Mouse (Mus musculus) retina, postnatal 1 day (tissue): ENCODE data around the gene Arhgef39.
"Not testable (repeated sequence)": the region's sequence is repeated elsewhere in the genome, so short reads cannot be mapped to it uniquely, and the experiment has no call there.

Experiments
- DNase-seq: peaks from one replicate; pipeline ENCODE4 v3.0.0-alpha.2; 2012

Arhgef39 gene

DNA sequence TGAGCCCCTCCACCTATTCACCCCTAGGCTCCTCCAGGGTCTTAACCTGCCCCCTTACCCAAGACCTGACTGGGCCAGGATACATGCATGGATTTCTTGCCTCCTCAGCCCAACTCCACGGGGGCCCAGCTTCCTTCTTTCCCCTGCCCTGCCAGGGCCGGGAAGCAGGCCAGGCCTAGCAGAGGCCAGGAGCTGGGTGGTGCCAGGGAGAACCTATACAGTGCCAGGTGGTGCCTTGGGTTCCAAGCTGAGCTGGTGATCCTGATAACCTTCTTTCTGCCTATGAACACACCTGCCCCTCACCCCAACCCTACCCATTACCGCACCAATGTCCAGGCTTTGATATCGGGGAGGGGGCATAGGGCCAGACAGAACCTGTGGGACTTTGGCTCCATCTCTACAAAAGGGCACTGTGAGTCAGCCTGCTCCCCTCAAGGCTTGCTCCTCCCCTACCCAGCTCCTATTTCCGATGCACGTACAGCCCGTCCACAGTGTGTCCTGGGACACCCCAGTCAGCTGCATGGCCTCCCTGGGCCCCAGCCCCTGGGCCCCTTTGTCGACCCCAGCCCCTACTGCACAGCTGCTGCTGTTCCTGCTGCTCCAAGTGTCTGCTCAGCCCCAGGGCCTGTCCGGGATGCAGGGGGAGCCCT is 7.2 kb upstream of the Arhgef39 start, which contains the start of gene Car9:
Gene Car9, plus strand, starts transcription at position 431 of the 650 bp plus-strand sequence.
- DNase-seq = no peak

DNA sequence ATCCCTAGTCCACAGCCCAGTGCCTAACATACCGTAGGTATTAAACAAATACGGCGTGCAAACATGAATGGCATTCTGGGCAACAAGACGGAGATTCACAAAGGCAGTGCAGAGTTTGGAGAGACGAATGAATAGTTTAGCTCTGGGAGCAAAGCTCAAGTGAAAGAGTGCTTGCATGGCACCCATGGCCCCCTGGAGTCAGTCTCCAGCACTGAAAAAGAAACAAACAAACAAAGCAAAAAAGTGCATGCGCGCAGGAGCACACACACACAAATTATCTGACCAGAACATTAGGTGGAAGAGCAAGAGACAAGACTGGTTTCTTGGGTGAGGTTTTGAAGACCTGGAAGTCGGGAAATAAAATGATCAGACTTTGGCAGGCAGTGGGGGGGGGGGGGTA is 6.6 kb upstream of the Arhgef39 start:
- DNase-seq = no peak

DNA sequence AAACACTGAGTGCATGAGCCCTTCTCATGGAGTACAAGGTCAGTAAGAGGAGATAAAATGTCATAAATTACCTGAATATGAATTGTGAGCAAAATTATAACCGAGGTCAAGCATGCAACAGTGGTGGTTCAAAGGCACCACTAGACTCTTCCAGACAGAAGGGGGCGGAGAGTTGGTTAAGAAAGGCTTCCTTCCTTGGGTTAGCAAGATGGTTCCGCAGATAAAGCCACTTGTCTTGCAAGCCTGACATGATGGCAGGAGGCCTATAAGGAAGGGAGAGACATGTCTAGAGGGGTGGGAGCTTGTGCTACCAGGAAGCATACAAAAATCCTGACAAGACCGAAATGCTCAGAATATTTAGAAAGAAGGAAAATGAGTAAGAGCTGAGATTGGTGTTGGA is 4.8 kb upstream of the Arhgef39 start:
- DNase-seq = no peak

DNA sequence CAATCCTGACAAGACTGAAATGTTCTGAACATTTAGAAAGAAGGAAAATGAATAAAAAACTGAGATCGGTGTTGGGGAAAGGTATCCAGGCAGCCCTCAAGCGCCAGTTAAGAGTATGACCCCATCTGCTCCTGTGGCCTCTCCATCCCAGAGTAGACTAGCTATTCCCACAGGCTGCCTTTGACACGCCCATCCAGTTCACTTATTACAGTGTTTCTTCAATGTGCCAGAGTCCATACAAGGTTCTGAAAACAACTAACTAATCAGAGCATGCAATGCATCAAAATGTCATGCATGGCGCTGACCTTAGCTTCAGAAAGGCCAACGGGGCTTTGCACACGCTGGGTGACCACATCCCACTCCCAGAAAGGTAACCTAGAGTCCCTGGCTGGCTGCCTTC is 4.0 kb upstream of the Arhgef39 start:
- no peak for DNase-seq

DNA sequence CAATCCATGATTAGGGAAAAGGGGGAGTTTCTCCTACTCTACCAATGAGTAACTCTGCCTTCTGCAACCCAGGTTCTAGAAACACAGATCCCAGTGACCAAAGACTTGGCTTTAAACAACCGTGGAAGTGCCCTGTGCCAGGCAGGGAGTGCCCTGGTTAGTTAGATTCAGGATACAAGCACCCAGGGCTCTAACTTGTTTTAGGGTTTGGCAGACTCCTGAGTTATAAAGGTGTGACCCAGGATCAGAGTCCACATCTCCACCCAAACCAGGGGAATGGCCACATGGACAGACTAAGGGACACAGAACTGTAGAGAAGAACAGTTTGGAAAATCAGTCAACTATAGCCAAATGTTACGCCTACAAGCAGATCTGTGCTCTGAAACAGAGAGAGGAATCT is 3.5 kb upstream of the Arhgef39 start:
- no peak for DNase-seq

DNA sequence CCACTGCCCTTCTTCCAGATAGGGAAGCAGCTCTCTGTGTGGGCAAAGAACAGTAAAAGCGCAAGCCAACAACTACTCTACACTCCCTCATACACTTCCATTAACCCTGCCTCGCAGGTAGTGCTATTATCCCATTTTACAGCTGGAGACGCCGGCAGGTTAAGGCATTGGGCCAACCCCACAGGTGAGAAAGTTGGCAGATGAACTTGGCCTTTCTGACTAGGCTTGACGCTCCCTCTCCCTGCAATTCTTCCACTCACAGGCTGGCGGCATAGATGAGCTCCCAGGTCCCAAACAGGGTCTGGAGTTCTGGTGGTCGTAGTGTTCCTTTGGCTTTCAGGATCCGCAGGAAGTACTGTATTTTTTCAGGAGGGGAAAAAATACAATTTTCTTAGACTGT is 512 bp downstream of the Arhgef39 start:
- DNase-seq = peak; percentile 74

DNA sequence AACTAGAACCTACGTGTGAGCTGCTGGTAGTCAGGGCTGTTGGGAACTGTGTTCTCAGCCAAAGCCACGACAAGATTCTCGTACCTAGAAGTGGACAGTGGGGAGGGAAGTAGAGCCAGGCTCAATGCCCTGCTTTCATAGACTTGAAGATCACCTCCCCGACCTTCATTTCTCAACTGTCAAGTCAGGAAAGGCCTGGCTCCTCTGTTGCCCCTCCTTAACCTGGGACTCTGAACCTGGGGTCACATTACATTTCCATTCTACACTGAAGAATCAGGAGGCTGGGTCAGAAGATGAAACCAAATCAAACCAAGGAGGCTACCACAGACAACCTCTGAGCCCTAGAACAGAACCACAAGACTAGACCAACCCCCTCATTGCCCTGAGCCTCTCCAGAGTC is 1.5 kb downstream of the Arhgef39 start:
- no peak for DNase-seq

DNA sequence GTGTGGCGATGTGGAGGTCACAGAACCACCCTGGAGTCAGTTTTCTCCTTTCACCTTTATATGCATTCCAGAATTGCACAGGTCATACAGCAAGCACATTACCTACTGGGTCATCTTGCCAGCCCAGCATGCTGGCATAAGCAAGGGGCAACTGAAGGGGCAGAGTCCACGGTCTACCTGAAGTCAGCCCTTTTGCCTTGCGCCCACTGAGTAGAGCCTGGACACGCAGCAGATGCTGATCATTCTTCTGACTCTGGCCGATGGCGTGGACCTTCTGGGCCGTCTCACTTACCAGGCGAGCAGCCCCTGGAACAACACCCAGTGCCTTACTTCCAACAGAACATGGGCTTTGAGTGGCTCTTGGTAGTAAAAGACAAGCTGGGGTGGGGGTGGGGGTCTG is 2.1 kb downstream of the Arhgef39 start:
- no peak for DNase-seq

DNA sequence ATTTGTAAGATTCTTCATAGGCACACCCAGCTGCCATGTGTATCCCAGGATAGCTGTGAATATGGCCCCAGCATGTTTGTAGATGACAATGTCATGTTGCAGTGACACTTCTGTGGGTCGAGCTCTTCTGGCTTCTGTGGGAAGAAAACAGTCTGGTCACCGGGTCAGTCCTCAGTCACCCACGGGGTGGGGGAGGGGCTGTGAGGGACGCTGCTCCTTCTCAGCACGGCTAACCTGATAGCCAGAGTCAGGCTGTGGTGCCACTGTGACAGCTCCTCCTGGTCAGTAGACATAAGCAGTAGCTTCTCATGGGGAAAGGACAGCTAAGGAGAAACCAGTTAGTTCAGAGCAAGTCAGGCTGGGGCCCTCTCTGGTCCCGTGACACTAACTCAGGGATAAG is 2.9 kb downstream of the Arhgef39 start:
- no peak for DNase-seq

DNA sequence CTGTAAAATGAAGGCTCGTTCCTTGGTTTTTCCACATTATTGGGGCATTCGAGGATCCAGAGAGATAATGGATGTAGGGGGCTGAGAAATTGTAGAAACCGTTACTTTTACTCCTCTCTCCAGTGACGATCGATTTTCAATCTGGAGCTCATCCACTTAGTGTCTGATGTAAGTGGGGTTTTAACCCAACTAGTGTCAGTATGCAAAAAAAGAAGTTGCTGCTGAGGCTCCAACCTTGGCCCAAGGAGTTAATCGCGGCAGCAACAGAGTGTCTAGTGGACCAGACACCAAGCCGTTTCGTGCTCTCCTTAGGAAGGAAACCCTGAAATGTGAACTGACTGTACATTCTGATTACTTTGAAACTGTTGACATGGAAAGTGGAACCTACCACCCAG is 5.7 kb downstream of the Arhgef39 start:
- DNase-seq = peak; percentile 39

DNA sequence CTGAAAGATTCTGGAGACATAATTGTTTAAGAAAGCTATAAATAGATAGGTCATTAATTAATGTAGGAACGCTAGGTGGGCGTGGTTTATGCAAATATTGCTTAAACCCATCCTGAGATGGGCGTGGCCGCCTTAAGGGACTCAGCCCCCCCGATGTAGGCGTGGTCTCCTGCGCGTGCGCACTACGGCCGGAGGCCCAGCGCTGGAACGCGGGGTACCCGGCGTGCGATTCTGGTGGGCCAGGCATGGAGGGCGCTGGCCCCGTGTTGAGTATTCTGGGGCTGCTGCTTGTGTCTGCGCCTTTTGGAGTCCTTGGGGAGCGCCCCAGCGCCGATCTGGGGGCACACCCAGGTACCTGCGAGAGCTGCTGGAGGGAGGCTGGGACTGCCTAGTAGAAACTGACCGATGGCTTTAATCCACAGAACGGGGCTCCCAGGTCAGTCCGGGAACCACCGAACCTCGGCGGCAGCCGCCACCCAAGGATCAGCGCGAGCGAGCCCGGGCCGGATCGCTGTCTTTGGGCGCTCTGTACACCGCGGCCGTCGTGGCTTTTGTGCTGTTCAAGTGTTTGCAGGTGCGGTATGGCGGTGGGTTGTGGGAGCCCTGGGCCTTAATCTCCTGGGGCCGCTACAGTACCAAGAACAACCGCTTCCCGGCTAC is 6.2 kb downstream of the Arhgef39 start:
- DNase-seq = peak; percentile 97

DNA sequence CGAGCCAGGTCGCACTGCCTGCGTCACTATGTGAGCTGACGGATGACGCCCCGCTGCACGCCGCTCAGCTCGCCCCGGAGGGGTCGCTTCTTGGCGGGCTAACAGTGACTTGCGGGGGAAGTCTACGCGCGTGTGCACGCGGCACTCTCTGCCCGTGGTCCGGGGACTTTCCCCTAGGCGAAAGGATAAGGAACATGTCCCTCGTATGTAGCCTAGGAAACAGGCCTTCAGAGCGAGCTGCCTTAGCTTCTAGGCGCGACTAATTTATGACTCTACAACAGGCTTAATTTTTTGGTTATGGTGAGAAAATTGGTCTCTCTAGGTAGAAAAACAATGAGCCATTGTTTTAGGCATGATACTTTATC is 6.7 kb downstream of the Arhgef39 start, which contains the start of gene Ccdc107:
Gene Ccdc107, plus strand, starts transcription at position 80 of the 365 bp plus-strand sequence.
- DNase-seq = peak; percentile 99

DNA sequence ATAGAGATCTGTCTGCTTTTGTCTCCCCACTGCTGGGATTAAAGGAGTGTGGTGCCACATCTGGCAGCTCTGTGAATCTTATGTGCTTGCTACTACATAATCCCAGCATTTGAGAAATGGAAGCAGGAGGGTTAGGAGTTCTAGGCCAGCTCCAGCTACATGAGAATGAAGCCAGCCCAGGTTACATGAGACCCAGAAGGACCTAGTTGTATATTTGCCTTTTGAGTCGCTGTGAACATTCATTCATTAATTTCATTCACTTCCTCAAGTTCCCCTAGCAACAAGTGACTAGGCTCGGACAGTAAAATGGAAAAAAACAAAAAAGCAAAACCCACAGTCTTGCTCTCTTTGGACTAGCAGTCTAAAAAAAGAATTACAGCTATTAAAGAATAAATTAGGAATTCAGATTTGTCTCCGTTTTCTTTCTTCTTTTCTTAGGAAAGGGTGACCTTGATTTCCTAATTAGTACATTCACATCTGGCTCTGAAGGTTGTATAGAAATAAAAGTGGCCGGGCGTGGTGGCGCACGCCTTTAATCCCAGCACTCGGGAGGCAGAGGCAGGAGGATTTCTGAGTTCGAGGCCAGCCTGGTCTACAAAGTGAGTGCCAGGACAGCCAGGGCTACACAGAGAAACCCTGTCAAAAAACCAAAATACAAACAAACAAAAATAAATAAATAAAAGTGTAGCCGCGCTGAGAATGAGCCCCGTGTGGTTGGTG is 7.2 kb downstream of the Arhgef39 start:
- DNase-seq = peak; percentile 42

DNA sequence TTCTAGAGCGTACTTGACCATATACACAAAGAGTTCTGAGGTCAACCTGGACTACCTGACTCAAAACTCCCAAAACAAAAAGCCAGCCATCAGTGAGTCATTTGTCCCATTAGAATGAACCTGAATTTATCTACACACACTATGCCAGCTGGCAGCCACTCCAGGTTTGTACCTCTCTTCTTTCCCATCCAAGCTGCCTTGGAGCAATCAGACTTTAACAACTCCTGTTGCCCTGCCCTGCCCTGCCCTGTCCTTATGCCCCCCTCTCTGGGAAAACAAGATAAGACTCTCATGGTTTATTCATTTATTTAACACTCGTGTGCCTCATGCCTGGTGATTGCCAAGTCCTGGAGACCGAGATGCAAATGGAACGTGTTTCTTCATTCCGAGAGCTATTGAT is 8.7 kb downstream of the Arhgef39 start:
- no peak for DNase-seq

DNA sequence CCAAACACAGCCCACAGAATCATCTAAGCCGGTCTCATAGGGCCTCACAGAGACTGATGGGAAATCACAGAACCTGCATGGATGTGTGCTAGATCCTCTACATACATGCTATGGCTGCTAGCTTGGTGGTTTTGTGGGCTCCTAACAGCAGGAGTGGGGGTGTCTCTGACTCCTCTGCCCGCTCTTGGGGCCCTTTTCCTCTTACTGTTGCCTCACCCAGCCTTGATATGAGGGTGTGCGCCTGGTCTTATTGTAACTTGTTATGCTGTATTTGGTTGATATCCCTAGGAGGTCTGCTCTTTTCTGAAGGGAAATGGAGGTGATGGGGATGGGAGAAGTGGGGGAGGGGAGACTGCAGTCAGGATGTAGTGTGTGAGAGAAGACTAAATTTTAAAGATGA is 9.9 kb downstream of the Arhgef39 start:
- DNase-seq = no peak

DNA sequence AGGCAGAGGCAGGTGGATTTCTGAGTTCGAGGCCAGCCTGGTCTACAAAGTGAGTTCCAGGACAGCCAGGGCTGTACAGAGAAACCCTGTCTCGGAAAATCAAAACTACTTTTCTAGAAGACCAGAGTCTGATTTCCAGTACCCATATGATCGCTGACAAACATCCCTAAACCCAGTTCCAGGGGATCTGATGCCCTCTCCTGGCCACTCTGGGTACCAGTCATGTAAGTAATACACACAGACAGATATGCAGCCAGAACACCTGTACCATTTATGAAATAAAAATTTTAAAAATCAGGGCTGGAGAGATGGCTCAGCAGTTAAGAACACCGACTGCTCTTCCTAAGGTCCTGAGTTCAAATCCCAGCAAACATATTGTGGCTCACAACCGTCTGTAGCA is 13.8 kb downstream of the Arhgef39 start:
- DNase-seq = not testable (repeated sequence)

DNA sequence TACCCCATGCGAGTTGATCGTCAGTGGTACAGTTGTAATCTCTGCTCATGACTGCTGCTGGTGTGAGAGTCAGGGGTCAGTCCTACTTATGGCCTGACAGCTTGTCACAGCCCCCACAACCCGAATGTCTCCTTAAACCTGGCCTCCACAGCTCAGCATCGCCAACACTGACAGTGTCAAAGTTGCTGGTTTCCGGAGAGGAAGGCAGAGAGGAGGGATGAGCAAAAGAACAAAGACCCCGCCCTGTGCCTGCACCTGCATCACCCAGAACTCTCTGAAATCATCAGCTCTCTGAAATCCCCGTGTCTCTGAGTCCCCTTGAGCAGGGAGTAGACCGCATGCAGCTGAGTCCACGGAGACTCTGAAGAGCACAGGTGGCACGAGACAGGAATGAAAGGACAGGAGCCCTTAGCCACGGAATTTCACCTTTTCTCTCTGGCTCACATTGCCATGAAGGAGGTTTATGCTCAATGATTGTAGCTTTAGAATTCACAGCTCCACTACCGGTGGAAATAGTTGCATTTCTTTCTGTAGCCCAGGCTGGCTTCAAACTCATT is 15.9 kb downstream of the Arhgef39 start, which contains the start of gene Sit1:
Gene Sit1, minus strand, starts transcription at position 200 of the 557 bp plus-strand sequence.
- DNase-seq = no peak

DNA sequence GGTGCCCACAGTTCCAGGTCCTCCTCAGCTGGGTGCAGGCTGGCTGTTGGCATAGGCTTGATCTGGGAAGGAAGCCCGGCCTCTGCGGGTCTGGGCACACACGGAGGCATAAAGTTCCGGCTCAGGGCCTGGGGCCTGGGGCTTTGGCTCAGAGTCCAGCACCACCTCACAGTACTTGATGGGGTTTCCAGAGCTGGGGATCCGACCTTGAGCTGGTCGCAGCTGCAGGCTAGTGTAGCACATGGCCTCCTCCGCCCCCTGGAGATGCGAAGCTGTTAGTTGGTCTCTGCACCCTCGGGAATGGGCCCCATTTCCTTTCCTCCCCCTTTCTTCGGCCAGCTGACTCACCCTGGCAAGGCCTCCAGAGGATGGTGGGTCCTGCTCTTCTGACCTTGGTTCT is 16.9 kb downstream of the Arhgef39 start:
- no peak for DNase-seq

DNA sequence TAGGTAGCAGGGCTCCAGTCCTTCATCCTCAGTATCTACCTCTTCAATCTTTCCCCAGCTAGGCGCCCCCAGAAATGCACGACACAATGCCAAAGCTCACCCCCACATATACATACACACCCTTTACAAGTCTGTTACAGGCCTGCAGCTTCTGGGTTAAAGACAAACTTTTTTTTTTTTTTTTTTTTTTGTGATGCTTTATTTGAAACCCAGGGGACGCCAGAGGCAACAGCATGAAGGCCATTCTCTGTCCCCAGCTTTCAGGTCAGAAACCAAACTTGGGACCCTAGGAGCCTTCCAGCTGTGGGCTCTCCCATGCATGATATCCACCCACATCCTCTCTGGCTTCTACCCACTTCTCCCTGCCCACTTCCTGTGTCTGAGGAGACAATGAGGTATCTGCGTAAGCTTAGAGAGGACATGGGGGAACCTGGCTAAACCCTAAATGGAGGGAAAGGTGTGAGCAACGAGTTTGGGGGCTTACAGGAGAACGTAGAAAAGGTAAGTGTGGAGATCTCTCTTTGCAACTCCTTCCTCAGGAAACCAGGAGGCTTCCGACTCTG is 17.5 kb downstream of the Arhgef39 start:
- DNase-seq = no peak

DNA sequence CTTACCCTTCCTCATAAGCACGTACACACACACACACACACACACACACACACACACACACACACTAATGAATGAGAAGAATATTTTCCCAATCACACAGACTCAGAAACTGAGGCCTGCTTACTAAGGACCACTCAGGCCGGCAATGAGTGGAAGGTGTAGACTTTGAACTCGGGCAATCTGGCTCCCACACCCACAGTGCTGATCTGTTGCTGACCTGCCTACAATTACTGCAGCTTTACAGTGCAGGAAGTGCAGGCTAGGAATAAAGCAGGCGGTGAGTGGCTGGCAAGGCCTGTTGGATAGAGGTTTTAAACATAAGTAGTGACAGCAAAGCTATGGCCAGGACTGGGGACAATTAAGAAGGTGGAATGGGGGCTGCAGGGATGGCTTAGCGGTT is 18.5 kb downstream of the Arhgef39 start:
- DNase-seq = no peak

DNA sequence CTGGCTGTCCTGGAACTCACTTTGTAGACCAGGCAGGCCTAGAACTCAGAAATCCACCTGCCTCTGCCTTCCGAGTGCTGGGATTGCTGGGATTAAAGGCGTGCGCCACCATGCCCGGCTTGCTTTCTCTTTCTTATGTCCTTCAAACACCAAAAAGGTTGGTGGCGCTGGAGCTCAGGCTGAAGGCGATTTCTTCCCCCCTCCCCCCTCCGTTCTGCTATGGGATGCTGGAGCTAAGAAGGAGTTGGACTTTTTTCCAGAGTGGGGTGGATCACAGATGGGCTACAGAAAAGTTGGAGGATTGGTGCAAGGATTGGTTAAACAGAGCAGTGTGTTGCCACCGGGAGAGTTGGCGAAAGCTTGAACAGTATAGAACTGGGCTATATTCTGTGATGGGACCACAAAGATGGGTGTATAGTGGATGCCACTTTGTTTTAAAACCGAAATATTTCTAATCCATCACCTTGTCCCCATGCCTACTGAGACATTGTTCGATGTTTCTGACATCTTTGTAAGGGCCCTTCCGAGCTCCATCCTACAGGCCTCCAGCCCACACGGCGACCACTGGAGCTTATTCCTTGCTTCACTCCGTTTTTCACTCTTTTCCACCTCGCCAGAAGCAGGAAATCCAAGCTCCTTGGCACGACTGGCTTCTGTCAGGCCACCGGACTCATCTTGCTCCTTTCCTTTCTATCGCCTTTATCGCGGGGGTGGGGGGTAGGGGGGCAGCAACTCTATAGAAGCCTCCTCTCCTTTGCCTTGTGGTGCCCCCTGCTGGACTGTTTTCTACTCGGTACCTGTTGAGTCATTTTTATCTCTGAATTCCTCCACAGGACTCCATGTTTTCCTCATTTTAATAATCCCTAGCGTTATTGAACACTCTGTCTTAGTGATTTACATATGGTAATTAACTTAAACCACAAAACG is 20.3 kb downstream of the Arhgef39 start:
- DNase-seq = peak; percentile 86

DNA sequence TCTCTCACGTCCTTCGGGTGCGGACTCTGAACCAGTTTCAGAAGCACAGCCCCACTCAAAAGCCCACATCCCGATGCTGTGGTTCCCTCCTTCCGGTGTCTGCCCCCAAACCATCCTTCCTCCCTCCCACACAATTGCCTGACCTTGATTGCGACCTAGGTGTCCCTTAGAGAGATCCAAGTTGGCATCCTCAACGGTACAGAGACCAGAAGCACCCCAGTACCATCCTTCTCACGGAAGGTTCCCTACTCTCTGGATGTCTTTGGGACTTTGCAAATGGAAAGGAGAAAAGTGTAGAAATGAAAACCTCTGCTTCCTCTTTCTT is 21.0 kb downstream of the Arhgef39 start:
- no peak for DNase-seq
